10 mouse cellular contexts compared by ENCODE assay signal in the genomic region with DNA sequence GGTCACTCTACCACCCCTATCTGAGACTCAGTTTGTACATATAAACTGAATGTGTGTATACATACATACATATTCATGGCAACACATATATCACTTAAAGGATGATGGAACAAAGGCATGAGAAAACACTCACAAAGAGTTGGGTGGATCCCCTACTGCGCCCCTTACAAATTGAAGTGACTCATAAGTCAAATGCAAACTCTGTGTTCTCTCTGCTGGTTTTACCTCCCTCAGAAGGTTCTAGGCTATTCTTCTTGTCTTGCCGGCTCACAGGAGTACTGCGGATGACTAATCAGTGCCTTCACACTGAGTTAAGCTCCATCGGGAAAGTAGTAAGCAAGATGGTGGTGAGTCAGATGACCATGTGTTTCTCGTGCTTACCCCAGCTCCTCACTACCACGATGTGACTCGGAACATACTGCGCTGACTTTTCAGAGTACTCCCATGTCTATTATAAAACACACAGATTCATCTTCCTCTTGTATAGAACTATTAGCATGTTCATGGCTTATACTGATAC.
"Had no signal": no experiment of that assay in that cellular context is flagged by ENCODE, and none has a peak within 500 bp of the region (broad histone marks: within the 10 kb centered on the region; RNA-seq: fewer than 3 reads in every experiment).

No protein-coding gene starts in this region.

- DNase-seq: kidney, adult 2 months; kidney, postnatal 36 days; layer of hippocampus, adult 9-11 months; liver; lung, adult 18-20 months; lung, postnatal 10 days; lung, postnatal 36 days; right cerebral cortex, postnatal 14 days; thymus, adult 18-20 months; thymus, postnatal 36 days had no signal
